Mouse (Mus musculus) NIH3T3 (cell line): ENCODE data around the gene Irf6.
A peak's percentile ranks its signal among the peaks of the same experiment; 100 is the strongest.

ENCODE experiments used
- DNase-seq: peaks from one replicate; pipeline ENCODE4 v3.0.0-alpha.2; 2012; ENCODE audit warnings: low read depth

Irf6 gene

GRCm38 (mm10) chr1:193156316-193157110 lies 3.6 kb downstream of the Irf6 start:
- peak; percentile 74 for DNase-seq

DNA sequence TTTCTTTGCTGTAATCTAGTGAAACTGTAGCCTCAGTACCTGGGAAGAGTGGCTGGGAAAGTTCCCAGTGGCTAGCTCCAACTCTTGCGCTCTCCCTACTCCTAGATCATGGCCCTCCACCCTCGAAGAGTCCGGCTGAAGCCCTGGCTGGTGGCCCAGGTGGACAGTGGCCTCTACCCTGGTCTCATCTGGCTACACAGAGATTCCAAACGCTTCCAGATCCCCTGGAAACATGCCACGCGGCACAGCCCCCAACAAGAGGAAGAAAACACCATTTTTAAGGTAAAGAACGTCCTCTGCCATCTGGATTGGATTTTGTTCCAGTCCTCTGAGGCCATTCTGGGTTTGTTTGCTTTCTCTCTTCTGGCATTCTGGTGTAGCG lies 4.2 kb downstream of the Irf6 start:
- DNase-seq = peak; percentile 50

GRCm38 (mm10) chr1:193159163-193159562 lies 6.3 kb downstream of the Irf6 start:
- no peak for DNase-seq

DNA sequence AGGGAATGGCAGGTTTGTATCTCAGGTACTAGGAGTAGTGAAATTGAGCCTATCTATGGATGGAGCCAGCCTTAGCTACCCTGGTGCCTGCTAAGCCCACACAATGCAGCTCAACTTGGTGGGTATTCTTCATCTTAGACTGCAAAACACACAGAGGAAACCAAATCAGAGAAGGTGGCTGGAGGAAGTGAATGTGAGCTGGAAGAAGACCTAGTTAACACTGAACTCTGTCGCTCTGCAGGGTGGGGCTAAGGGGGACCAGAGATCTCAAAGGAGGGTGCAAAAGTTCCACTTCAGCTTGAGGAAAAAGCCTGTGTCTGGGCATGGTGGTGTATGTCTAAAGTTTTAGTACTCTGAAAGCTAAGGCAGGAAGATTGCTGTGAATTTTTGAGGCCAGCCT lies 6.7 kb downstream of the Irf6 start:
- DNase-seq = no peak

GRCm38 (mm10) chr1:193160317-193161032 lies 7.6 kb downstream of the Irf6 start:
- DNase-seq = peak; percentile 55

- DNase-seq = no peak
Measured at GRCm38 (mm10) chr1:193167746-193168145, 14.8 kb downstream of the Irf6 start, which contains the start of gene A130010J15Rik. TSS of gene A130010J15Rik (plus strand) at chr1:193168046.

DNA sequence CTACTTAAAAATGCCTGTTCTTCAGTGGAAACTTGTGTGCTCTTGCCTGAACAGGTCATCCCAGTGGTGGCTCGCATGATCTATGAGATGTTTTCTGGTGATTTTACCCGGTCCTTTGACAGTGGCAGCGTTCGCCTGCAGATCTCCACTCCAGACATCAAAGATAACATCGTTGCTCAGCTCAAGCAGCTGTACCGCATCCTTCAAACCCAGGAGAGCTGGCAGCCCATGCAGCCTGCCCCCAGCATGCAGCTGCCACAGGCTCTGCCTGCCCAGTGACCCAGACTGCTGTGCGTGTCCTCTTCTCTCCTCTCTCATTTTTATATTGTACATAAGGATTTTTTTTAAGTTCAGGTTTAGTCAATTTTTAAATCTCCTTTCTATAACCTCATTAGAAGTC lies 16.3 kb downstream of the Irf6 start:
- DNase-seq = no peak

- no peak for DNase-seq
Measured at GRCm38 (mm10) chr1:193169856-193170255, 16.9 kb downstream of the Irf6 start.

DNA sequence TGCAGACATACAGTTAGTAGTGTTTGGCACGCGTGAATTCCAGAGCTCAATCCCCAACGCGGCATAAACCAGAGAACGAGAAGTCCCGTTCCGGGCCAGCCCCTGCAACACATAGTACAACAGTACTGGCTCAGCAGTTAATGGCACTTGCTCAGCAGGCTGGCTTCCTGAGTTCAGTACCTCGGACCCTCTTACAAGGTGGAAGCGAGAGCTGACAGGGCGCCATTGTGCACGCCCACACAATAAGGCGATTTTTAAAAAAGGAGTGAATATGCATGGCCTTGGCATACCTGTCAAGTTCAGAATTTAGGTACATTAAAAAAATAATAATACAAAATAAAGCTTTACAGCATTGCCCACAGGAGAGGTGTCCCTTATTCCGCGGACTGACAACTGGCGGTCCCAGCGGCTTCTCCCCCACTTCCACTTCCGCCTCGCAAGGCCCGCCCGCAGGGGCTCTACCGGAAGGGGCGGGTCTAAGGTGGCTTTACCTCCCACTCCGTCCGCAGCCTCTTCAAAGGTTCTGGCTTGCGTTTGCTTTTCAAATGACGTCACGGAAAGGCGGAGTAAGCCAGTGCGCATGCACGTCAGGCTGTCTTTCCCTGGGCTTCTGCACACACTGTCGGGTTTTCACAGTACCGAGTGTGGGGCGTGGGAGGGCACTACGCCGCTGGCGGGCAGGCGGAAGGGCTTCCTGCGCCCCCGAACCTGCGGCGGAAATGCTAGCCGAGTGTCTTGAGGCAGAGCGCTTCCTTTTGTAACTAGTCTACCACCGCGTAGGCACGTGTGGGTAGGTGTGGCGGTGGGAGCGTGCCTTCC lies 20.3 kb downstream of the Irf6 start:
- peak; percentile 99 for DNase-seq

- DNase-seq = no peak
Measured at GRCm38 (mm10) chr1:193173810-193174129, 20.9 kb downstream of the Irf6 start.

GRCm38 (mm10) chr1:193174143-193174733 lies 21.3 kb downstream of the Irf6 start:
- no peak for DNase-seq

- no peak for DNase-seq
Measured at GRCm38 (mm10) chr1:193181104-193181503, 28.2 kb downstream of the Irf6 start.

- no peak for DNase-seq
Measured at GRCm38 (mm10) chr1:193188257-193188656, 35.3 kb downstream of the Irf6 start.

- DNase-seq = peak; percentile 85
Measured at GRCm38 (mm10) chr1:193189151-193189621, 36.3 kb downstream of the Irf6 start.

GRCm38 (mm10) chr1:193189771-193190170 lies 36.9 kb downstream of the Irf6 start:
- DNase-seq = peak; percentile 49

DNA sequence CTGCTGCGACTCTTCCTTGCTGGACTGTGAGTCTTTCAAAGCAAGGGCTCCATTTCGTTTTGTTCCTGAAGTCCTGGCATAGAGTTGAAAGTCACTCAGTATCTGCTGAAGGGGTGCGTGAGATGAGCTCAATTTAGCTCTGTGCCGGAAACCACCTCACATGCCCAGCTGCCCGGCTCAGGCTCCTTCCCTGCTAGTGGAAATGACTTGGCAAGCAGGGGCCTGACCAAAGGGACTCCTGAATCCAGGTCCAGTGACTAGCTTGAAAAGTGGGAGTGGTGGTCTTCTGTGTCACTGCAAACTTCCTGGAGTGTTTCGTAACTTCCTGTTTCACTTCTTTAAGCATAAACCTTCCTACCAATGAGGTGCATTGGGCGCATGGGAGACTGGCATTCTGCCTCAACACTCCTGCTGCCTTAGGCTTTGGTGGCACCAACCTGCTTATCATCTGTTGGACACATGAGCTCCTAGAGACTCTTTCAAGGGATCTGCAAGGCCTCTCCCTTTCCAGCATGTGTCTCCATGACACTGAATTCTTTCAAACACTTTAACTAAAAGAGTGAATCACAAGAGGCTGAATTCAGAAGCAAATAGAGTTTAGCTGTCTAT lies 38.9 kb downstream of the Irf6 start:
- no peak for DNase-seq

DNA sequence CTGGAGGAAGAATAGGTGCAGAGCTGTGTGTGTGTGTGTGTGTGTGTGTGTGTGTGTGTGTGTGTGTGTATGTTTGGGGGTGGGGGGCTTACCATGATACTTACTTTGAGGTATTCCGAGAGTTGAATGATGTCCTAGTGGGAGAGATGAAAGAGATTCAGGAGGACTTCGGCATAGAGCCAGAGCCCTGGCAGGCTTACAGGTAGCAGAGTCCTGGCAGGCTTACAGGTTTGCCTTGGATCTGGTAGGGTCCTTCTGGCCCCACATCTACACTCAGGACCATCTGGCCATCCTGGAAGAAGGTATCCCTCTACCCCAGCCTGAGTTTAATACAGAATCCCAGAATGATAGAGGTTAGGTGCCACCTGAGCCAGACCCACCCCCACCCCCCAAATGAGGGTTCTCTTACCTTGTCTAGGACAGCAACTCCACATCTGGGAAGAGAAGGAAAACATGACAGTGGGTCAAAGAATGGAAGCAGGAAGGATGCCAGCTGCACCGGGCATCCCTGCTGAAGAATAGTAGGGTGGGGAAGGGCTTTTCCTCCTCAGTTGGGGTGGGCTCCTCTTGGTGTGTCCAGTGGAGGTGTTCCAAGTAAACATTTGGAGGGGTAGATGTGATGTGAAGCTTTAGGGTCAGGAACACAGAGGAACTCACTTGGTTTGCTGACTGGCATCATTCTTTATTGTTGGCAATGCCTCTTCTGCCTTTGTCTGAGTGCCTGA lies 41.7 kb downstream of the Irf6 start:
- no peak for DNase-seq

GRCm38 (mm10) chr1:193195169-193195810 lies 42.4 kb downstream of the Irf6 start:
- peak; percentile 41 for DNase-seq

DNA sequence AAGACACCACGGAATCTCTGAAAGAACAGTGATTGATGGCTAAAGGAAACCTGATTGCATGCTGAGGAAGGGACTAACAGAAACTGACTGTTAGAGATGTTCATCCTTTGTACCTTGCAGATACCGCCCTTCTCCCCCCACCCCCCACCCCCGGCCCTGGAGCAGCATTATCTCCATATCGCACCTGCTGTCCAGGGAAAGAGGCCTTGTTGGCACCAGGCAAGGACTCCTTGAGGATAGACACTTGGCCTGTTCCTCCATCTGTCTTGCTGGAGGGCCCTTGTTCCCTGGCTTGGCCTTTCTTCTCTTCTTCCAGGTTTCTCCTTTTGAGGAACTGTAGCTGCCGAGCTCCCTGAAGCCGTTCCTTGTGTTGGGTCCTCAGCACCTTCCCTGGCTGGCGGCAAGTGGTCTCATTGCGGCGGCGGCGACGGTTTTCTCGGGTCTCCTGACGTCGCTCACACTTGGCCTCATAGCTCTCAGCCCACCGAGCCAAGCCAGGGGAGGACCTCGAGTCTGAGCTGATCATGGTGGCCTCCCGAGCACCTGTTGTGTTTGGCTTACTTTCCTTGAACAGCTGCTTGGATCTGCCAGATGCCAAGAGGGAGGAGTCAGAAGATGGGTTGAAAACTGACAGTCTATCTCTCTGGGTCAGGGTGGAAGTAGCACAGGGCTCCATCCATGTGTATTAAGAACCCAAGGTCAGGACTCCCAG lies 44.7 kb downstream of the Irf6 start:
- no peak for DNase-seq

DNA sequence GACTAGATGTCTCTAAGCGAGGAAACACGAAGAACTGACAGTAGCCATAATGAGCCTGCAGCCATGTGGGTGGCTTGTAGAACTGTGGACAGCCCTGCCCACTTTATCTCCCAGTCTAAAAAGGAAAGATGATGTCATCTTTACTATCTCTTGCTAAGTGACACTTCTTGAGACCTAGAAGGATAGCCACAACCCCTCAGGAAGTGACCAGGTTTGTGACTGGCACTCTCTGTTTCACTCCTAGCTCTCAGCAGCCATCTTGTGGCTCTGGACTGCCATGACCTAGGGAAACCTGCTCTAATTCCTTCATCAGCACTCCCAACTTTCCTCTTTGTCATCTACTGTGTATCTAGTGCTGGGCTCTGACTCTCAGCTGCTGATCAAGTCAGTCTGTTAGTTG lies 45.4 kb downstream of the Irf6 start:
- no peak for DNase-seq
